Mouse (Mus musculus): ENCODE measurements around the gene D930020B18Rik. TPM values are rescaled to one million over a fixed set of nuclear protein-coding genes. Genes with fewer than 3 reads are reported as not detected.
A peak's percentile ranks its signal among the peaks of the same experiment; 100 is the strongest.

Gene D930020B18Rik
- total and polyA plus RNA-seq, 3 experiments = not detected

DNA sequence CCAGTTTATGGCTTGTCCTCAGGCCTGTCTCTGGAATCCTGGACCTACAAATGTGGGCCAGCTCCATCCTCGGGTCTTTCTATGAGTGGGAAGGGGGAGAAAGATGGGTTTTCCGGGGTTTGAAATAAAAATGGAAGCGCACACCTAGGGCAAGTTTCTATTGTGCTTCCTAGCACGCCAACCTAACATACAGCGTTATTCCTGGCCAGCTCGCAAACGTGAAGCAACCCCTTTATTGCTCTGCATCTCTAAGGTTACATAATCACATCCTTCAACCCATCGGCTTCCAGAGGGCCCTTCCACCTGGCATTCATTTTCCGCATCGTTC lies 480 bp upstream of the D930020B18Rik start:
- peak overlapping the region in 2 of 3 experiments; percentile 37 to 60 for H3K4me3 ChIP-seq (replicated peaks in 1 of 3; ENCODE audit: low read depth in 2 of 3, low read length in 2 of 3, poor library complexity in 1 of 3)
- peaks cover 11% of the 10 kb centered on the region for H3K27me3 ChIP-seq (replicated peaks)
- no peaks in the 10 kb centered on the region for H3K36me3 ChIP-seq (replicated peaks in 1 of 2; ENCODE audit: control insufficient read depth in 1 of 2, insufficient read depth in 1 of 2, low read length in 1 of 2)
- peak overlapping the region; percentile 96 for H3K4me2 ChIP-seq (ENCODE audit: insufficient read depth, low read depth, poor library complexity, severe bottlenecking)
- H3K9ac ChIP-seq (ENCODE audit: insufficient read depth, low read depth) = no peak overlapping the region; the same call in 1 of the 2 replicates
- TF ChIP-seq ZMIZ1 (IDR thresholded peaks at IDR 0.05; ENCODE audit: low read depth, low read length) (no peak), USF1 (IDR thresholded peaks at IDR 0.05; ENCODE audit: low read depth, low read length) (no peak), PAX5 (IDR thresholded peaks at IDR 0.05; ENCODE audit: low read length) (no peak), MXI1 (IDR thresholded peaks at IDR 0.05; ENCODE audit: low read depth, low read length) (no peak), JUND (conservative IDR thresholded peaks at IDR 0.05; ENCODE audit: low read depth, low read length) (no peak), KAT2A (IDR thresholded peaks at IDR 0.05; ENCODE audit: insufficient replicate concordance, low read length) (no peak), ELF1 (IDR thresholded peaks at IDR 0.05; ENCODE audit: low read depth, low read length) (no peak)
- dilution Hi-C loops (cut with MboI; ENCODE audit: extremely low pct_ligation_motif_present, extremely low pct_unique_long_range_greater_than_20kb, low sequenced_read_pairs) = no loop called here
- no peaks in the 10 kb centered on the region for H3K79me2 ChIP-seq (replicated peaks; ENCODE audit: control insufficient read depth, extremely low read depth, insufficient read depth, poor library complexity, severe bottlenecking)
- no peak for DNase-seq (ENCODE audit: extremely low read depth)
- no peak overlapping the region for H3K27ac ChIP-seq (ENCODE audit: insufficient read depth, low read depth)
- H3K9me3 ChIP-seq (replicated peaks; ENCODE audit: low read length) = peaks cover 3% of the 10 kb centered on the region
- in situ Hi-C loops (cut with MboI; ENCODE audit: low pct_ligation_motif_present, low pct_unique_long_range_greater_than_20kb, low sequenced_read_pairs) = no loop called here
- peaks cover 5 to 17% of the 10 kb centered on the region in 2 experiments for H3K4me1 ChIP-seq (ENCODE audit: control insufficient read depth in 1 of 2, insufficient read depth in 2 of 2)

DNA sequence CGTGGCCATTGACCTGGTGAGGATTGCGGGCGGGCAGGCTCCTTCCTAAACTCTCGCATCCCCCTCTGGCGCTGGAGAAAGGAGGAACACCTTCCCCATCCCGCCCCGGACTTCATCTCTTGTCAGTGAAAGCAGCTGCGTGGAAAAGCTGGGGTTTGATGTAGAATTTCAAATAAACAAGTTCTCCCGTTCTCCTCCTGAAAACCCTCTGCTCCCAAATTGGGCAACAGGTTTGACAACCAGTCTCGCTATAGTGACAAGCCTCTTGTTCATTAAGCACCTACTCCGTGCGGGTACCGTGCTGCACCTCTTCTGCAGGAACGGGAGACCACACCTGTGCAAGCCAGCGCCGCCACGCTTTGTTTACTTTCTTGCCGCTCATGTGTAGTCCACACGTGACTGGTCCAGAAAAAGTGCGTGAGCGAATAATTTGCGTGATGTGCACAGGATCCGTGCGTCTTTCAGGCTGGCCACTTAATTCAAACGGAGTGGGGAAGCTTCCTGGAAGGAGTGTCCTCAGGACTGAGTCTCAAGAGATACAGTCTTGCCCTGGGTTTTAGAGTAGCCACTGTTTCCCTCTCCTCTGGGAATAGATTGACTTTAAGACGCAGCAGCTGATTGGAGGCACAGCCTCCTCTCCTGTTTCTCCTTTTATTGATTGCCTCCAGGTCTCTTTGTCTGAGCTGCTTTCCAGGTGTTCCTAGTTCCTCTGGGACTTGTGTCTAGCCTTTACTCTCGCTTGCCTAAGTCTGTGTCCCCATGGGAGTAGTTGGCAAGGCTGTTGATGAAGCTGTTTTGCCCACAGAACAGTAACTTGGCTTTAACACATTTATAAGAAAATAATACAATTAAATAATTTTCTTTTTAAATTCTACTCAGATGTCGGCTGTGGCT lies 913 bp downstream of the D930020B18Rik start:
- Histone ChIP-seq H3K4me3 (replicated peaks in 1 of 3; ENCODE audit: low read depth in 2 of 3, low read length in 2 of 3, poor library complexity in 1 of 3) (peak overlapping the region in 2 of 3 experiments; percentile 37 to 60), H3K9ac (ENCODE audit: insufficient read depth, low read depth) (no peak overlapping the region), H3K79me2 (replicated peaks; ENCODE audit: control insufficient read depth, extremely low read depth, insufficient read depth, poor library complexity, severe bottlenecking) (no peaks in the 10 kb centered on the region), H3K27me3 (replicated peaks) (peaks cover 11% of the 10 kb centered on the region), H3K27ac (ENCODE audit: insufficient read depth, low read depth) (no peak overlapping the region), H3K36me3 (replicated peaks in 1 of 2; ENCODE audit: control insufficient read depth in 1 of 2, insufficient read depth in 1 of 2, low read length in 1 of 2) (no peaks in the 10 kb centered on the region), H3K9me3 (replicated peaks; ENCODE audit: low read length) (peaks cover 3% of the 10 kb centered on the region), H3K4me1 (ENCODE audit: control insufficient read depth in 1 of 2, insufficient read depth in 2 of 2) (peaks cover 5 to 17% of the 10 kb centered on the region in 2 experiments), H3K4me2 (ENCODE audit: insufficient read depth, low read depth, poor library complexity, severe bottlenecking) (peak overlapping the region; percentile 96)
- in situ Hi-C loops (cut with MboI; ENCODE audit: low pct_ligation_motif_present, low pct_unique_long_range_greater_than_20kb, low sequenced_read_pairs) = no loop called here
- dilution Hi-C loops (cut with MboI; ENCODE audit: extremely low pct_ligation_motif_present, extremely low pct_unique_long_range_greater_than_20kb, low sequenced_read_pairs) = no loop called here
- TF ChIP-seq BHLHE40 (IDR thresholded peaks at IDR 0.05; ENCODE audit: low read depth, low read length) (peak; percentile 73), TCF12 (IDR thresholded peaks at IDR 0.05; ENCODE audit: low read depth, low read length) (no peak), ETS1 (conservative IDR thresholded peaks at IDR 0.05; ENCODE audit: low read depth, low read length) (no peak)
- no peak for DNase-seq (ENCODE audit: extremely low read depth)

DNA sequence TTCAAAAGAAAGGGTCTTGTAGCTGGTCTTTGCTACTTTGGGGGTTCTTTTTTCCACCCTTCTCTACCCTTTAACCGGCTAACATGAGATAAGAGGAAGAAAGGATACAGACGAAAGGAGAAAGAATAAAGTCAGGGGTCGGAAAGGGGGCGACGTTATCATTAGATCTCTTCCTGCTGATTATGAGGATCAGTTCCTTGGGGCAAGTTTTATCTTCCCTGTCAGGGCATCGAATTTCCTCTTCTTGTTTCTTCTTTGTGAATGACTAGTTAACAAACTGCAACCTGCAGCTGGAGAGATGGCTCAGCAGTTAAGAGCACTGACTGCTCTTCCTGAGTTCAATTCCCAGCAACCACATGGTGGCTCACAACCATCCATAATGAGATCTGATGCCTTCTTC lies 4.9 kb downstream of the D930020B18Rik start:
- dilution Hi-C loops (cut with MboI; ENCODE audit: extremely low pct_ligation_motif_present, extremely low pct_unique_long_range_greater_than_20kb, low sequenced_read_pairs) (no loop called here), in situ Hi-C loops (cut with MboI; ENCODE audit: low pct_ligation_motif_present, low pct_unique_long_range_greater_than_20kb, low sequenced_read_pairs) (no loop called here)
- no peak overlapping the region for H3K4me2 ChIP-seq (ENCODE audit: insufficient read depth, low read depth, poor library complexity, severe bottlenecking)
- peaks cover 11% of the 10 kb centered on the region for H3K27me3 ChIP-seq (replicated peaks)
- H3K4me1 ChIP-seq (ENCODE audit: control insufficient read depth in 1 of 2, insufficient read depth in 2 of 2) = peaks cover 2 to 7% of the 10 kb centered on the region in 2 experiments; a peak in 3 of 4 replicates
- H3K9ac ChIP-seq (ENCODE audit: insufficient read depth, low read depth) = no peak overlapping the region
- no peak for DNase-seq (ENCODE audit: extremely low read depth)
- no peaks in the 10 kb centered on the region for H3K36me3 ChIP-seq (replicated peaks in 1 of 2; ENCODE audit: control insufficient read depth in 1 of 2, insufficient read depth in 1 of 2, low read length in 1 of 2)
- TF ChIP-seq NRF1 (IDR thresholded peaks at IDR 0.05; ENCODE audit: low read depth, low read length) = no peak
- TF ChIP-seq CHD1 (IDR thresholded peaks at IDR 0.05; ENCODE audit: low read depth, low read length) = no peak
- TF ChIP-seq JUND (conservative IDR thresholded peaks at IDR 0.05; ENCODE audit: low read depth, low read length) = no peak
- no peak for TF ChIP-seq GABPA (IDR thresholded peaks at IDR 0.05; ENCODE audit: insufficient replicate concordance, low read depth, low read length)
- TF ChIP-seq ETS1 (conservative IDR thresholded peaks at IDR 0.05; ENCODE audit: low read depth, low read length) = no peak
- no peak for TF ChIP-seq KAT2A (IDR thresholded peaks at IDR 0.05; ENCODE audit: insufficient replicate concordance, low read length)
- TF ChIP-seq ZC3H11A (IDR thresholded peaks at IDR 0.05; ENCODE audit: low read depth, low read length) = no peak
- TF ChIP-seq USF2 (conservative IDR thresholded peaks at IDR 0.05; ENCODE audit: low read depth, low read length) = no peak
- TF ChIP-seq CTCF (conservative IDR thresholded peaks at IDR 0.05 in 1 of 2, IDR thresholded peaks at IDR 0.05 in 1 of 2; ENCODE audit: low read depth in 2 of 2, low read length in 2 of 2) = no peak
- no peak for TF ChIP-seq EP300 (IDR thresholded peaks at IDR 0.05; ENCODE audit: low read length)
- no peak for TF ChIP-seq UBTF (IDR thresholded peaks at IDR 0.05; ENCODE audit: low read depth, low read length)
- H3K9me3 ChIP-seq (replicated peaks; ENCODE audit: low read length) = no peaks in the 10 kb centered on the region
- H3K27ac ChIP-seq (ENCODE audit: insufficient read depth, low read depth) = no peak overlapping the region
- no peaks in the 10 kb centered on the region for H3K79me2 ChIP-seq (replicated peaks; ENCODE audit: control insufficient read depth, extremely low read depth, insufficient read depth, poor library complexity, severe bottlenecking)
- no peak overlapping the region for H3K4me3 ChIP-seq (replicated peaks in 1 of 3; ENCODE audit: low read depth in 2 of 3, low read length in 2 of 3, poor library complexity in 1 of 3)

All from CH12.LX (cell line).